Mouse (Mus musculus): ENCODE results near the gene Grin1. TPM values are rescaled to one million over a fixed set of nuclear protein-coding genes. Genes with fewer than 3 reads are reported as not detected.
"Not testable (repeated sequence)": the region's sequence is repeated elsewhere in the genome, so short reads cannot be mapped to it uniquely, and the experiment has no call there.

Gene Grin1
- polyA plus RNA-seq, 1 experiment = 0.02 TPM

DNA sequence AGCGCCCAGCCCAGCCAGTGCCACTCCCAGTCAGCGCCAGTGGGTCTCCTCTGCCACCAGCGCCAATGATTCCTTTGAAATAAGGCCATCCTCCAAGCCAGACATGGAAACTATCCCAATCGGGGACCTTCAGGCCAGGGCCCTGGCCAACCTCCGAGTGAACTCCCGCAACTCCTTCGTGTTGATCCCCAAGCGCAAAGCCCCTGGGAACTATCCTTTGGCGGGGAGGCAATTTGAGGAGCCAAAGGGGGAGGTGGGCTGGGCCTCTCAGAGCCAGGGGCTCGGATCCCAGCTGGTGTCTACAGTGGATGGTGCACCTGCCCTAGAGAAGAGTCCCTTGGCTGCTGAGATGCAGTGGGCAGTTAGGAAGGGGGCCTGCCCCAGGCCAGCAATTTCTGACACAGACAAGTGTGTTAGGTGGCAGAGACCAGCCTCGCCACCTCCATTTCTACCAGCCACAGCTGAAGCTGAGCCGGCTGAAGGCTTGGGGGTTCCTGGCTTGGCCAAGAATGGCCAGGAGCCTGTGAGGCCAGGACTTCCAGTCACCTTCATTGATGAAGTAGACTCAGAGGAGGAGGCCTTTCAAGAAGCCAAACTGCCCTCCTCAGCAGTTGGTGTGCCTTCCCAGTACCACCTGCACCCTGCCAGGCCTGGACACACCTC lies 55.2 kb downstream of the Grin1 start:
- Histone ChIP-seq H3K27me3 (ENCODE audit: control insufficient read depth, insufficient read depth, insufficient read length) (no peaks in the 10 kb centered on the region), H3K4me3 (ENCODE audit: insufficient read depth, poor library complexity, severe bottlenecking) (peak overlapping the region; percentile 63), H3K79me2 (ENCODE audit: control insufficient read depth, insufficient read depth) (peaks cover 51% of the 10 kb centered on the region), H3K79me3 (ENCODE audit: low read depth) (peaks cover 8% of the 10 kb centered on the region), H3K36me3 (ENCODE audit: control insufficient read depth, insufficient read depth) (peaks cover 3% of the 10 kb centered on the region), H3ac (ENCODE audit: control insufficient read depth, insufficient read length, low read depth) (peak overlapping the region; percentile 82)
- TF ChIP-seq USF1 (IDR thresholded peaks at IDR 0.05; ENCODE audit: low read depth) = no peak
- TF ChIP-seq MYOG (IDR thresholded peaks at IDR 0.05; ENCODE audit: control insufficient read depth, extremely low read depth, insufficient read length) = no peak

GRCm38 (mm10) chr2:25262795-25263622 lies 56.0 kb downstream of the Grin1 start:
- no peak for TF ChIP-seq MYOG (IDR thresholded peaks at IDR 0.05; ENCODE audit: control insufficient read depth, extremely low read depth, insufficient read length)
- TF ChIP-seq FOSL1 (IDR thresholded peaks at IDR 0.05; ENCODE audit: insufficient read depth, low read length, poor library complexity, severe bottlenecking) = no peak
- no peak for TF ChIP-seq CTCF (IDR thresholded peaks at IDR 0.05; ENCODE audit: control insufficient read depth, insufficient read depth, insufficient read length)
- no peak for TF ChIP-seq MAX (IDR thresholded peaks at IDR 0.05)
- TF ChIP-seq USF1 (IDR thresholded peaks at IDR 0.05; ENCODE audit: low read depth) = no peak
- TF ChIP-seq CEBPB (IDR thresholded peaks at IDR 0.05; ENCODE audit: low read depth) = no peak
- Histone ChIP-seq H3K4me3 (ENCODE audit: insufficient read depth, poor library complexity, severe bottlenecking) (peak overlapping the region; percentile 63), H3ac (ENCODE audit: control insufficient read depth, insufficient read length, low read depth) (peak overlapping the region; percentile 82)

GRCm38 (mm10) chr2:25262291-25262767 lies 56.7 kb downstream of the Grin1 start, which contains the start of gene Tprn:
Gene Tprn (plus strand): TSS chr2:25262618.
- H3K4me3 ChIP-seq (ENCODE audit: insufficient read depth, poor library complexity, severe bottlenecking) = peak within 1 kb of the TSS; percentile 63
- H3ac ChIP-seq (ENCODE audit: control insufficient read depth, insufficient read length, low read depth) = peak within 1 kb of the TSS; percentile 82
- TF ChIP-seq MYOG (IDR thresholded peaks at IDR 0.05; ENCODE audit: control insufficient read depth, extremely low read depth, insufficient read length) (no peak), MAX (IDR thresholded peaks at IDR 0.05) (peak; percentile 49)
- peaks cover 5% of the 10 kb centered on the region for H3K79me3 ChIP-seq (ENCODE audit: low read depth)
- peaks cover 46% of the 10 kb centered on the region for H3K79me2 ChIP-seq (ENCODE audit: control insufficient read depth, insufficient read depth)
- H3K36me3 ChIP-seq (ENCODE audit: control insufficient read depth, insufficient read depth) = no peaks in the 10 kb centered on the region
- no peaks in the 10 kb centered on the region for H3K27me3 ChIP-seq (ENCODE audit: control insufficient read depth, insufficient read depth, insufficient read length)

More at GRCm38 (mm10) chr2:25262795-25263622, 56.0 kb downstream of the Grin1 start:
- Histone ChIP-seq H3K79me2 (ENCODE audit: control insufficient read depth, insufficient read depth) (peaks cover 51% of the 10 kb centered on the region), H3K79me3 (ENCODE audit: low read depth) (peaks cover 8% of the 10 kb centered on the region), H3K36me3 (ENCODE audit: control insufficient read depth, insufficient read depth) (peaks cover 3% of the 10 kb centered on the region), H3K27me3 (ENCODE audit: control insufficient read depth, insufficient read depth, insufficient read length) (no peaks in the 10 kb centered on the region)

DNA sequence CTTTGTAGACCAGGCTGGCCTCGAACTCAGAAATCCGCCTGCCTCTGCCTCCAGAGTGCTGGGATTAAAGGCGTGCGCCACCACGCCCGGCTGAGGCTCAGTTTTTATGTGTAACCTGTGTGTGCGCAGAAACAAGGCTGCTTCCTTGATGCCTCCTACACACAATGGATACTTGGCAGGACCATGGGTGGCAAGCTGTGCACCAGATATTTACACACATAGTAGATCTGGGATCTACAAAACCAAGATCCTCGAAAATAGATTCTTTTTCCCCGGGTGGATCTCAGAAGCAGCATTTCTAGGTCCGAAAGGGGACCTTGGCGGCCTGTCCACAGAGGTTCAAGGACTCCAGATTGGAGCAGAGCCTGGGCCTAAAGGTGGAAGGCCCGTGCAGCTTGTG lies 57.1 kb downstream of the Grin1 start:
- H3K4me3 ChIP-seq (ENCODE audit: insufficient read depth, poor library complexity, severe bottlenecking) = peak overlapping the region; percentile 15
- TF ChIP-seq FOSL1 (IDR thresholded peaks at IDR 0.05; ENCODE audit: insufficient read depth, low read length, poor library complexity, severe bottlenecking) = no peak
- TF ChIP-seq MAX (IDR thresholded peaks at IDR 0.05) = no peak
- TF ChIP-seq USF1 (IDR thresholded peaks at IDR 0.05; ENCODE audit: low read depth) = no peak
- no peak for TF ChIP-seq MYOD1 (IDR thresholded peaks at IDR 0.05; ENCODE audit: control insufficient read depth, insufficient read length, low read depth)
- TF ChIP-seq MYOG (IDR thresholded peaks at IDR 0.05; ENCODE audit: control insufficient read depth, extremely low read depth, insufficient read length) = no peak
- TF ChIP-seq CEBPB (IDR thresholded peaks at IDR 0.05; ENCODE audit: low read depth) = no peak
- TF ChIP-seq CTCF (IDR thresholded peaks at IDR 0.05; ENCODE audit: control insufficient read depth, insufficient read depth, insufficient read length) = no peak
- H3K79me2 ChIP-seq (ENCODE audit: control insufficient read depth, insufficient read depth) = peaks cover 43% of the 10 kb centered on the region
- H3K36me3 ChIP-seq (ENCODE audit: control insufficient read depth, insufficient read depth) = no peaks in the 10 kb centered on the region
- H3K79me3 ChIP-seq (ENCODE audit: low read depth) = peaks cover 5% of the 10 kb centered on the region
- no peak overlapping the region for H3ac ChIP-seq (ENCODE audit: control insufficient read depth, insufficient read length, low read depth)
- H3K27me3 ChIP-seq (ENCODE audit: control insufficient read depth, insufficient read depth, insufficient read length) = no peaks in the 10 kb centered on the region

DNA sequence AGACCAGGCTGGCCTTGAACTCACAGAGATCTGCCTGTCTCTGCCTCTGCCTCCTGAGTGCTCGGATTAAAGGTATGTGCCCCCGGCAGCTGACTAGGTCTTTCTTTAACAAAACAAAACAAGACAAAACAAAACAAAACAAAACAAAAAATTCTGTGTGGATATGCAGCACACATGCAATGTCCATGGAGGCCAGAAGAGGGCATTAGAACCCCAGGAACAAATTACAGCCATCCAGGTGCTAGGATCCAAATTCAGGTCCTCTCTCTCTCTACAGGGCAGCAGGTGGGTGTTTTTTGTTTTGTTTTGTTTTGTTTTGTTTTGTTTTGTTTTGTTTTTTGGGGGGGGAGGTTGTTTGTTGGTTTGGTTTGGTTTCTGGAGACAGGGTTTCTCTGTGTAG lies 60.1 kb downstream of the Grin1 start:
- Histone ChIP-seq H3K27me3 (ENCODE audit: control insufficient read depth, insufficient read depth, insufficient read length) (no peaks in the 10 kb centered on the region), H3K4me3 (ENCODE audit: insufficient read depth, poor library complexity, severe bottlenecking) (no peak overlapping the region), H3K79me2 (ENCODE audit: control insufficient read depth, insufficient read depth) (peaks cover 39% of the 10 kb centered on the region), H3K36me3 (ENCODE audit: control insufficient read depth, insufficient read depth) (no peaks in the 10 kb centered on the region), H3ac (ENCODE audit: control insufficient read depth, insufficient read length, low read depth) (no peak overlapping the region), H3K79me3 (ENCODE audit: low read depth) (peaks cover 17% of the 10 kb centered on the region)
- TF ChIP-seq CTCF (IDR thresholded peaks at IDR 0.05; ENCODE audit: control insufficient read depth, insufficient read depth, insufficient read length) (no peak), MAX (IDR thresholded peaks at IDR 0.05) (no peak), MYOG (IDR thresholded peaks at IDR 0.05; ENCODE audit: control insufficient read depth, extremely low read depth, insufficient read length) (no peak), USF1 (IDR thresholded peaks at IDR 0.05; ENCODE audit: low read depth) (no peak), FOSL1 (IDR thresholded peaks at IDR 0.05; ENCODE audit: insufficient read depth, low read length, poor library complexity, severe bottlenecking) (no peak), CEBPB (IDR thresholded peaks at IDR 0.05; ENCODE audit: low read depth) (no peak), MYOD1 (IDR thresholded peaks at IDR 0.05; ENCODE audit: control insufficient read depth, insufficient read length, low read depth) (no peak)

GRCm38 (mm10) chr2:25257250-25257649 lies 61.7 kb downstream of the Grin1 start:
- not testable (repeated sequence) for H3K36me3 ChIP-seq (ENCODE audit: control insufficient read depth, insufficient read depth); H3ac ChIP-seq (ENCODE audit: control insufficient read depth, insufficient read length, low read depth); H3K27me3 ChIP-seq (ENCODE audit: control insufficient read depth, insufficient read depth, insufficient read length); H3K4me3 ChIP-seq (ENCODE audit: insufficient read depth, poor library complexity, severe bottlenecking)
- peaks cover 31% of the 10 kb centered on the region for H3K79me2 ChIP-seq (ENCODE audit: control insufficient read depth, insufficient read depth)
- peaks cover 18% of the 10 kb centered on the region for H3K79me3 ChIP-seq (ENCODE audit: low read depth)

DNA sequence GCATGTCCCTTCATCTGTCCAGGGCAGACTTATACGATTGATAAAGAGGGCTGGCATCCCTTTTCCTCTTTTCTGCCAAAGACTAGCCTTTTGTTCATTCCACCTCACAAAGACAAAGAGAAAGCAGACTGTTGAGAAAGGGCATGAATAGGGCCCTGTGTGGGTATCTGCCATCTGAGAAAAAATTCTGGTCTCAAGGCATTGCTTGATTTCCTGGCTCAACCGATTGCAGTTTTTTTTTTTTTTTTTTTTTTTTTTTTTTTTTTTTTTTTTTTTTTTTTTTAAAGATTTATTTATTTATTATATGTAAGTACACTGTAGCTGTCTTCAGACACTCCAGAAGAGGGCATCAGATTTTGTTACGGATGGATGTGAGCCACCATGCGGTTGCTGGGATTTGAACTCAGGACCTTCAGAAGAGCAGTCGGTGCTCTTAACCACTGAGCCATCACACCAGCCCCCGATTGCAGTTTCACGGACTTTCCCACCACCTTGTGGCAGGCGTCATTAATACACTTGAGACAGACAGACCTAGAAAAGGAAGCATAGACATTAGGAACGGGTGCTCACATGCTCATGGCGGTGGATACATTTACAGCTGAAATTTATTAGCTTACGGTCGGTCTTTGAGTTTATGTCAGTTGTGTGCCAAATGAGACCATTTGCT lies 62.4 kb downstream of the Grin1 start:
- Histone ChIP-seq H3K79me2 (ENCODE audit: control insufficient read depth, insufficient read depth) (peaks cover 31% of the 10 kb centered on the region), H3K79me3 (ENCODE audit: low read depth) (peaks cover 18% of the 10 kb centered on the region), H3K36me3 (ENCODE audit: control insufficient read depth, insufficient read depth) (peaks cover 11% of the 10 kb centered on the region), H3K4me3 (ENCODE audit: insufficient read depth, poor library complexity, severe bottlenecking) (peak overlapping the region; percentile 96)
- H3K27me3 ChIP-seq (ENCODE audit: control insufficient read depth, insufficient read depth, insufficient read length); H3ac ChIP-seq (ENCODE audit: control insufficient read depth, insufficient read length, low read depth): not testable (repeated sequence)

Data from C2C12 (cell line).